Mouse (Mus musculus) ES-E14 (cell line): ENCODE results near the gene Asns.

Source experiments
- CHD2 ChIP-seq: IDR thresholded peaks from 2 replicates; pipeline ENCODE4 v1.6.1; 2014; ENCODE audit warnings: mild to moderate bottlenecking, low read depth, low read length, inconsistent platforms
- HCFC1 ChIP-seq: IDR thresholded peaks from 2 replicates; pipeline ENCODE4 v1.6.1; 2012; ENCODE audit warnings: low read length, inconsistent platforms, borderline replicate concordance; ENCODE audit not compliant: insufficient read depth
- MAFK ChIP-seq: IDR thresholded peaks from 2 replicates; pipeline ENCODE4 v1.6.1; 2014; ENCODE audit warnings: mild to moderate bottlenecking, low read depth, low read length, inconsistent platforms; ENCODE audit not compliant: insufficient read depth
- ZC3H11A ChIP-seq: IDR thresholded peaks from 2 replicates; pipeline ENCODE4 v1.6.1; 2012; ENCODE audit warnings: low read depth, mild to moderate bottlenecking, inconsistent platforms, low read length, borderline replicate concordance
- ZNF384 ChIP-seq: IDR thresholded peaks from 2 replicates; pipeline ENCODE4 v1.6.1; 2012; ENCODE audit warnings: low read depth, low read length, inconsistent platforms

DNA sequence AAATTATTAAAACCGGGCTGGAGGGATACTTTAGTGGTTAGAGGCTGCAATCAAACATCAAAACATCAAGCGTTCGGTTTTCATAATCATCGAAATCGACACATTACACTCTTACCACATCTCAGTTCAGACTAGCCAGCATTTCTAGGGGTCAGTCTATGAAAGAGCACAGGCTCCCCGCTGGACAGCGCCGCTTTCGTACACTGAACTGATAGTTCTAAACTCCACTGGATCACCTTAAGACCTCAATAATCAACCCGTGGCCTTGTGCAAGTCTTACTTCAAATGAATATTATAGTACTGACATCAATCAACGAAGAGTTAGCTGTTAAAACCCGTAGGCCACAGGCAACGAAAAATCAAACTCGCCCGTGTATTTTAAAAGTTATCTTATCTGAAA lies 1.0 kb downstream of the Asns start:
- TF ChIP-seq CHD2 (no peak), ZNF384 (no peak), ZC3H11A (no peak), MAFK (no peak), HCFC1 (no peak)
